Mouse (Mus musculus): ENCODE measurements around the gene Gm10160.

GRCm38 (mm10) chr7:81904926-81905325 lies 49.3 kb upstream of the Gm10160 start:
- TF ChIP-seq CTCF (IDR thresholded peaks at IDR 0.05) (no peak), EP300 (IDR thresholded peaks at IDR 0.05) (no peak)

Measured in lung, postnatal 0 days (tissue).